In the genomic region with DNA sequence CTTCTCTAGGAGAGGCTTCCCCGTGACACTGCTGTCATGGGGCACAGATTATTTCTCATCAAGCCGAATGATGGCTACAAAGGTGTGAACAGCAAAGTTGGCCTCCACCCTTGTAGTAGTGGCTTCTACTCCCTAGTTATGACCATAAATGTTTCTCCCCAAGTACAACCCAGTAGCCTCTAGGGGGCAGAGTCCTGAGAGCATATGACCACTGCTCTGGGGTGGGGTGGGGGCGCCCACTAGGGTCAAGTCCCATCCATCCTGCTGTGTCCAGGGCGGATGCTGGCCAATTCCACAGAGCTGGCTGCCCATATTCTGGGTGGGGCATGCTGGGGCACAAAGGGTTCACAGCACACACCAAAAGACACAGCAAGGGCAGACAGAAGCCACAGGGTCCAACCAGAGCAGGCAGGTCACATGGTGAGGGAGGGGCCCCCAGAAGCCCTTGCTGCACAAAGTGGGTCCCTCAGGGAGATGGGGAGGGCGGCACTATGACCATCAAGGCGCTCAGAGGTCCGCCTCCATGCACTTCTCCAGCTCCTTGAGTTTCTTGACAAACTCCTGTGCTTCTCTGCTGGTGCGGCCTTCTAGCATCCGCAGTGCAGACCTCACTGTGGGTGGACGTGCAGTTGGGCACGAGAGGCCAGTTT, we compare ENCODE assay signal across 17 mouse cellular contexts. TPM values are rescaled to one million over a fixed set of nuclear protein-coding genes. Genes with fewer than 3 reads are reported as not detected.
DNase-seq lines count a peak whose midpoint lies in the region; ATAC-seq and TF ChIP-seq lines count a peak whose summit lies in the region.
"Had no signal": no experiment of that assay in that cellular context is flagged by ENCODE, and none has a peak within 500 bp of the region (broad histone marks: within the 10 kb centered on the region; RNA-seq: fewer than 3 reads in every experiment).

No protein-coding gene starts in this region.

- no peak overlapping the region for H3K9ac ChIP-seq in lung, postnatal 0 days (replicated peaks; ENCODE audit: low read depth)
- H3K9ac ChIP-seq in stomach, postnatal 0 days (ENCODE audit: low read length): no peak overlapping the region
- H3K9ac ChIP-seq: forebrain, embryonic 12.5 days; heart, embryonic 12.5 days; hindbrain, embryonic 15.5 days had no signal

- no peaks in the 10 kb centered on the region for H3K4me1 ChIP-seq in kidney, adult 2 months (ENCODE audit: control insufficient read depth, insufficient read depth, low read length)
- H3K4me1 ChIP-seq in lung, postnatal 0 days (ENCODE audit: insufficient read depth, low read depth, low read length): peaks cover 6% of the 10 kb centered on the region; the same call in 1 of the 2 replicates
- peaks cover 4% of the 10 kb centered on the region; the same call in 1 of the 2 replicates for H3K4me1 ChIP-seq in stomach, postnatal 0 days (replicated peaks; ENCODE audit: control insufficient read depth, insufficient read depth)

- no peak for TF ChIP-seq POLR2A in kidney, adult 2 months (IDR thresholded peaks at IDR 0.05; ENCODE audit: low read depth, low read length)

- WGBS in kidney, adult 2 months: 86% methylated on average over 11 of the region's 11 CpGs
- WGBS in lung, postnatal 0 days: 85% methylated on average over 11 of the region's 11 CpGs
- WGBS in stomach, postnatal 0 days: 88% methylated on average over 11 of the region's 11 CpGs

- TF ChIP-seq EP300 in lung, postnatal 0 days (IDR thresholded peaks at IDR 0.05): no peak
- no peak for TF ChIP-seq EP300 in stomach, postnatal 0 days (optimal IDR thresholded peaks at IDR 0.05)

- no peak overlapping the region for H3K4me2 ChIP-seq in lung, postnatal 0 days (replicated peaks; ENCODE audit: low read depth, low read length)
- no peak overlapping the region for H3K4me2 ChIP-seq in stomach, postnatal 0 days (replicated peaks; ENCODE audit: low read depth)
- H3K4me2 ChIP-seq: forebrain, embryonic 12.5 days; heart, embryonic 12.5 days; hindbrain, embryonic 15.5 days had no signal

- no peak overlapping the region for H3K4me3 ChIP-seq in kidney, adult 2 months (ENCODE audit: insufficient read depth, low read depth, low read length)
- H3K4me3 ChIP-seq in lung, postnatal 0 days (ENCODE audit: low read depth, low read length): no peak overlapping the region
- no peak overlapping the region for H3K4me3 ChIP-seq in stomach, postnatal 0 days (ENCODE audit: low read depth, low read length)
- H3K4me3 ChIP-seq: forebrain, embryonic 12.5 days; heart, embryonic 12.5 days; hindbrain, embryonic 15.5 days had no signal

- TF ChIP-seq CTCF in kidney, adult 2 months (conservative IDR thresholded peaks at IDR 0.05; ENCODE audit: insufficient read depth, insufficient read length, low read depth, low read length): 0 out of 2 replicates have a peak, but pooled peaks have one; percentile 10
- peak; percentile 30 for TF ChIP-seq CTCF in lung, postnatal 0 days (IDR thresholded peaks at IDR 0.05)
- peak; percentile 48 for TF ChIP-seq CTCF in stomach, postnatal 0 days (IDR thresholded peaks at IDR 0.05; ENCODE audit: low read depth)

- no peaks in the 10 kb centered on the region for H3K9me3 ChIP-seq in lung, postnatal 0 days (ENCODE audit: low read length)
- H3K9me3 ChIP-seq in stomach, postnatal 0 days (ENCODE audit: control insufficient read depth, low read length): no peaks in the 10 kb centered on the region
- H3K9me3 ChIP-seq: forebrain, embryonic 12.5 days; heart, embryonic 12.5 days; hindbrain, embryonic 15.5 days had no signal

- no peak overlapping the region for H3K27ac ChIP-seq in kidney, adult 2 months (ENCODE audit: insufficient read depth, low read depth, low read length)
- H3K27ac ChIP-seq in lung, postnatal 0 days (ENCODE audit: low read length): no peak overlapping the region
- H3K27ac ChIP-seq in stomach, postnatal 0 days (replicated peaks): no peak overlapping the region
- H3K27ac ChIP-seq: forebrain, embryonic 12.5 days; hindbrain, embryonic 15.5 days had no signal

- H3K36me3 ChIP-seq in kidney, adult 2 months (ENCODE audit: control insufficient read depth, insufficient read depth, low read length): no peaks in the 10 kb centered on the region
- H3K36me3 ChIP-seq in lung, postnatal 0 days (ENCODE audit: insufficient read depth, low read length): peaks cover 7% of the 10 kb centered on the region; the same call in 1 of the 2 replicates
- H3K36me3 ChIP-seq in stomach, postnatal 0 days (ENCODE audit: control insufficient read depth, insufficient read depth, low read length): peaks cover 3% of the 10 kb centered on the region

- DNase-seq in kidney, adult 2 months: no peak
- no peak for DNase-seq in kidney, adult 18-20 months
- DNase-seq in lung, postnatal 0 days (ENCODE audit: low spot score): no peak
- DNase-seq in lung, adult 18-20 months: no peak
- peak; percentile 36 for DNase-seq in ES-CJ7 (ENCODE audit: low read depth, low spot score)
- no peak for DNase-seq in stomach, postnatal 0 days (ENCODE audit: low spot score)
- no peak for DNase-seq in thymus, postnatal 25 days
- DNase-seq: cerebellum, postnatal 25 days; kidney, adult 9 months; thymus, postnatal 4 days had no signal

- no peaks in the 10 kb centered on the region for H3K27me3 ChIP-seq in kidney, adult 2 months (replicated peaks; ENCODE audit: control insufficient read depth, insufficient read depth, low read length)
- H3K27me3 ChIP-seq in lung, postnatal 0 days (replicated peaks; ENCODE audit: insufficient read depth, low read length): no peaks in the 10 kb centered on the region
- no peaks in the 10 kb centered on the region for H3K27me3 ChIP-seq in stomach, postnatal 0 days (ENCODE audit: control insufficient read depth, insufficient read depth, low read length)
- H3K27me3 ChIP-seq: forebrain, embryonic 12.5 days; hindbrain, embryonic 15.5 days; Patski had no signal

- ATAC-seq in lung, postnatal 0 days: no peak
- no peak for ATAC-seq in stomach, postnatal 0 days (ENCODE audit: low FRiP score, low TSS enrichment)
- ATAC-seq: CD4-positive, CD25-positive, alpha-beta regulatory T cell, adult 4 months; midbrain, embryonic 16.5 days; Patski had no signal

RNA-seq across cellular contexts. Expression of a gene that starts 3.3 kb away (rescaled TPM):
- 20.0 and 21.6 TPM in 2 replicates for polyA plus RNA-seq in kidney, adult 2 months (2012; rRNA removed)
- 33.0 and 37.2 TPM in 2 replicates for polyA plus RNA-seq in lung, postnatal 0 days (2015; fragmentation: Nextera tagmentation; extraction: Ambion mirVana)
- 31.3 and 33.7 TPM in 2 replicates for polyA plus RNA-seq in stomach, postnatal 0 days (2015; fragmentation: Nextera tagmentation; extraction: Ambion mirVana)

RNA-seq across cellular contexts. Expression of a gene that starts 3.3 kb away (rescaled TPM):
- 121 and 123 TPM in 2 replicates for polyA plus RNA-seq in kidney, adult 2 months (2012; rRNA removed)
- 68.3 and 74.5 TPM in 2 replicates for polyA plus RNA-seq in lung, postnatal 0 days (2015; fragmentation: Nextera tagmentation; extraction: Ambion mirVana)
- 36.0 and 39.3 TPM in 2 replicates for polyA plus RNA-seq in stomach, postnatal 0 days (2015; fragmentation: Nextera tagmentation; extraction: Ambion mirVana)

RNA-seq across cellular contexts. Expression of a gene that starts 12.9 kb away (rescaled TPM):
- 5.6 and 6.9 TPM in 2 replicates for polyA plus RNA-seq in kidney, adult 2 months (2012; rRNA removed)
- polyA plus RNA-seq in lung, postnatal 0 days (2015; fragmentation: Nextera tagmentation; extraction: Ambion mirVana): 2.6 and 2.8 TPM in 2 replicates
- 1.2 and 1.3 TPM in 2 replicates for polyA plus RNA-seq in stomach, postnatal 0 days (2015; fragmentation: Nextera tagmentation; extraction: Ambion mirVana)

RNA-seq across cellular contexts. Expression of a gene that starts 31.2 kb away (rescaled TPM):
- polyA plus RNA-seq in kidney, adult 2 months (2012; rRNA removed): 110 and 128 TPM in 2 replicates
- 456 and 477 TPM in 2 replicates for polyA plus RNA-seq in lung, postnatal 0 days (2015; fragmentation: Nextera tagmentation; extraction: Ambion mirVana)
- polyA plus RNA-seq in stomach, postnatal 0 days (2015; fragmentation: Nextera tagmentation; extraction: Ambion mirVana): 308 and 318 TPM in 2 replicates

RNA-seq across cellular contexts. Expression of a gene that starts 54.9 kb away (rescaled TPM):
- not detected in 2 replicates for polyA plus RNA-seq in kidney, adult 2 months (2012; rRNA removed)
- 2.9 and 3.5 TPM in 2 replicates for polyA plus RNA-seq in lung, postnatal 0 days (2015; fragmentation: Nextera tagmentation; extraction: Ambion mirVana)
- 0.50 and 0.52 TPM in 2 replicates for polyA plus RNA-seq in stomach, postnatal 0 days (2015; fragmentation: Nextera tagmentation; extraction: Ambion mirVana)
- polyA plus RNA-seq: CD4-positive, CD25-positive, alpha-beta regulatory T cell, adult 4 months; forebrain, embryonic 12.5 days; heart, embryonic 12.5 days; hindbrain, embryonic 15.5 days; limb, embryonic 11.5 days; midbrain, embryonic 16.5 days; Patski had no signal
